Mouse (Mus musculus) heart, adult 9 months (tissue): ENCODE results near the gene Gigyf2.

Source experiments
- DNase-seq, 2 experiments: peaks; one replicate each; pipeline ENCODE4 v3.0.0; 2022; ENCODE audit warnings: low spot score in 2 of 2

Gigyf2 gene

DNA sequence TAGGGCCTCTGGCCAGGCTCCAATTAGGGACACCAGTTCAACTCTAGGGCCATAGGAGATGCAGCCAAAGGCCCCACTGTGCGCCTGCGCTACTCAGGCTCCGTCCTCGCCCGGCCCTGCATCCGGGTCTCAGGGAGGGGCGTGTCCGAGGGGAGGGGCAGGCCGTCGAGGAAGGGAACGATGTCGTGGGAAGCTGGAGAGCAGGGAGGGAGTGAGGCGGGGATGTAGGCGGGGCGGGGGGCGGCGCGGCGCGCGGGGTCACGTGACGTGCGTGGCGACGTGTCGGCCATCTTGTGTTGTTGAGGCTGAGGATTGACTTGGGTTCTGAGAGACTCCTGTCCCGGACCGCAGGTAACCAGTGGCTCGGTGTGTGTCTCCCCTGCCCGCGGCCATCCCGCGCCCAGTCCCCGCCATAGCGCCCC is at the start of gene Gigyf2:
Gigyf2 (plus strand) TSS at position 257 of the 422 bp plus-strand sequence.
- DNase-seq = peak; percentile 97

DNA sequence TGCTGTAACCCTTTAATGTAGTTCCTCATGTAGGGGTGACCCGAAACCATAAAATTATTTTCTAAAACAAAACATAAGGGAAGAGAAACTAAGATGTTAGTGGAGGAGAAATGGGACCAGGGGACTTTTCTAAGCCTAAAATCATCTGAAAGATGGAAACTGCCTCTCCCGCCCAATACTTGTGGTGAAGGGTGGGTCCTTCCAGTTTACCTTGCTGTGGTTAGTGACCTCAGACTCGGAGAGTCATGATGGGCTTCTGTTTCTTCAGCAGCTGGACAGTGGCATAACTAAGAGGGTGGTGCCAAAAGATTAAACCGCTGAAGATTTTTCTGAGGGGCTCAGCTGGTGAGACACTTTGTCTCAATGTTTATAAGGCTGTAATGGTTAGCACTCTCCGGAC is 46.5 kb upstream of the Gigyf2 start:
- DNase-seq = no peak

DNA sequence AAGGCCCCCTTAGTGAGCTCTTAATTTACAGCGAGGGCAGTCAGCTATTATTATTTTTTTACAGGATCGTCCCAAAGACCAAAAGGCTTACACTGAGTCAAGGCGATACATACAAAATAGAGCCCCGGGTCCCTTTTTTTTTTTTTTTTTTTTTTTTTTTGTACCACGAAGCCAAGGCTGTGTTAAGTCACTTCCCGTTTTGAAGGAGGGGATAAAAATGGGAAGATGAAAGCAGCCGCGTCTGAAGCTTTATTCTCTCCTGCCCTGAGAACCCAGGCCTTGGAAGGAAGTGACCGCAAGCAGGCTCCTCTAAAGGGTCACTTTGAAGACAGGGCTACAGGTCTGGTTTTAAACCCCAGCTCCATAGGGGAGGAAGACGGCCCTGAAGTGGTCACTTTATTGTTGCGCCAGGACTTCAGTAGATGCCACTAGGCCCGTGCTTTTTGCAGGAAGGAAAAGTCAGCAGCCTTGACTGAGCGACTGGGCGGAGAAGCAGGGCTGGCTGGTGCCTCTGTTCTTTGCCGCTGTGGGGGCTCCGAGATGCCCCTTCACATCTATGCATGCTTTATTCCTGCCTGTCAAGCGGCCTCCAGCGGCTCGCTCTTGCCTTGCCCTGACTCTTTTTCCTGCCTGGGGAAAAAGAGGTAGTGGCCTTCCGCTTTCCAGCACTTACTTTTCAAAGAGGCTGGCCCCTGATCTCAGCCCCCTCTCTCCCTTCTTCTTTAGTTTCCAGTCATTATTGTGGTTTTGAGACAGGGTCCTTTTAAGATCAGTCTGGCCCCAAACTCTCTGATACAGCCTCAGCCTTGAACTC is 45.0 kb upstream of the Gigyf2 start:
- DNase-seq = no peak

DNA sequence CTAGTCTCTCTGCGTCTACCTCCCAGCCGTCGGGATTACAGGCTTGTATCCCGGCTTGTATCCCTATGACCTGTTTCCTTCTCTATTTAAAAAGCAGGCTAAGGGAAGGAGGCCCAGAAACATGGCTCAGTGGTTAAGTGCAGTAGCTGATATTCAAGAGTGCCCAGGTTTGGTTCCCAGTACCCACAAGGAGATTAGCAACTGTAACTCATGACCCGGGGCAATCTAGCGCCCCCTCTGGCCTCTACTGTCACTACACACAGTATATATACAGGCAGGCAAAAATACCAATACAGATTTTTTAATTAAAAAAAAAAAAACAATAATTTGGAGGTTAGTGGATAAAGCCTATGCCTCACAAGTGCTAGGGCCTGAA is 44.4 kb upstream of the Gigyf2 start:
- no peak for DNase-seq

DNA sequence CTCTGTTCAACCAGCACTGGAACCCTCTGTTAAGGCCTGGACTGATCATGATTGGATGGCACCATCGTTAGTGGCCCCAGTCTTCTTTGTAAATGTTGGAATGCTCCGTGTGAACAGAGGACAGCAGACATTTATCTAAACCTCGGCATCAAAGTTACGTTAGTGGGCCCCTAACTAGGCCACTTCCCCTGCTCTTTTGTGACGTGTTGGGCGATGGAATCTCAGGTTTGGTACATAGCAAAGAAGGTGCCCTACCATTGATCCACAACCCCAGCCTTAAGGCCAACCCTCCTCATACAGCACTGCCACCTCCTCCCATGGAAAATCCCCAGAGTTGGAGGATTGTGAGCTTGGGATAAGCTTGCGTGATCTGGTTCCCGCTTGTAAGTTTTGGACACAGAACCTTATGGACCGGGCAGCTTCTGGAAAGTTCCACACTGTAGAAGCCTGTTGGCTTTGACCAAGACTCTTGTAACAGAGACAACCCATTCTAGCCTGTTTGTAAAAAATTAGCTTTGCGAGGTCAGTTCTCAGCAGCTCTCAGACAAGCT is 43.3 kb upstream of the Gigyf2 start:
- DNase-seq = no peak

DNA sequence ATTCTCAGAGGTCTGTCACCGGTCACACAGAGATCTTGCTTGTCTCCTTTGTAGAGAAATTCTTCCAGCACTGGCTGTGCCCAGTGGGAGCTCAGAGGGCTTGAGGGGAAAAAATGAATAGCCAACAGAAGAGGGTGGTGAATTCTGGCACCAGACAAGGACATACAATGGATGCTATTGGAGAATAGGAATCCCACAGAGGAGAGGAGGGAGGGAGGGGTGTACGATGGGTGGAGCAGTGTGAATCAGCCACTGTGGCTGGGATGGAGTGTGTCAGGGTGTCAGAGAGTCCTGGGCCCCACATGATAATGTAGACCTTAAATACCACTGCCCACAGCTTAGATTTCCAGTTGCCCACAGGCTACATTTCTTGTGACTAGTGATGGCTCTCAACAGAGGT is 39.7 kb upstream of the Gigyf2 start:
- no peak for DNase-seq

DNA sequence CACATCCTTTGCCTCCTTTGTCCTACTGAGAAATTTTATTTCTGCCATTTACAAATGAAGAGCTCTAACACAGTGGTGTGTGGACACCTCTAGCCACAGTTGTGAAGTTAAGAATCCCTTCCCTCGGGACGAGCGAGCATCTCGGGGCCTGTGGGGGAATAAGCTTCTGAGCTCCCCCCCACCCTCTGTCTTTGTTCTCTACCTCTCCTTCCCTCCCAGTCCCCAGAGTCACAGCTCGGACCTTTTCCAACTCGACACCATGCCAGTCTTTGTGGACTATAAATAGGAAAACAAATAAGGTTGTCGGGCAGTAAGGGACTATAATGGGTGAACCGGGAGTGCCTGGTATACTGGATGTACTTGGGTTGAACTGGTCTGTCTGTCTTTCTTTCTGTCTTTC is 35.4 kb upstream of the Gigyf2 start:
- peak; percentile 28 to 43 for DNase-seq

DNA sequence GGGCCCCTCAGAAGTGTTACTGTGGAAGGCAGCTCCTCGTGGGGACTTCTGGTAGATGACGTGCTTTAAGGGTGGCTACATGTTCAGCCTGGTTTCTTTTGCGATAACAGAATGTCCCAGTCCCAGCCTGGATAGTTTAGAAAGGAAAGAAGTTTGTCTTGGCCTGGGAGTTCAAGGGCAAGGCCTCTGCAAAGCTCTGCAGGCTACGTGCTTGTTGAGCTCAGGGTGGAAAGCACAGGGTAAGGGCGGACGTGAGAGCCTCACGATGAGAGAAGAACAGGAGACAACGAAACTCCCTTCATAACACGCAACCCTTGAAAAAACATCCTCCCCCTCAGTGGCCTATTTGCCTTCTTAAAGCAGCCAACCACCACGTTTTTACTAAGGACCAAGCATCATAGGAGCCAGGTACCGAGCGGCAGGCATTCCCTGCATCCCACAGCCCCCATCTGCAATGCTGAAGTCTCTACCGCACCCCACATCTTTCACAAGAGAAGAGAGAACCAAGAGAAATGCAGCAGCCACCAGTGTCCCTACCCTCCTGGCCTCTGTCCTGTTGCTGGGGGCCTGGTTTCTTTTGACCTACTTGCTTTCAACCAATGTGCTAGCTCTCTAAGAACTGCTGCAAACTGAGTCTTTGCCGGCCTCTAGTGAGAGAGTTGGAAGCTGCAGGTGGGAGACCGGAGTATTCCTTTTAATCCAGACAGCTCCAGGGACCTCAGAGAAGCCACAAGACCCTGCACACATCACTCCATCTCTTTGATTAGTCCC is 34.2 kb upstream of the Gigyf2 start:
- peak; percentile 41 to 43 for DNase-seq

DNA sequence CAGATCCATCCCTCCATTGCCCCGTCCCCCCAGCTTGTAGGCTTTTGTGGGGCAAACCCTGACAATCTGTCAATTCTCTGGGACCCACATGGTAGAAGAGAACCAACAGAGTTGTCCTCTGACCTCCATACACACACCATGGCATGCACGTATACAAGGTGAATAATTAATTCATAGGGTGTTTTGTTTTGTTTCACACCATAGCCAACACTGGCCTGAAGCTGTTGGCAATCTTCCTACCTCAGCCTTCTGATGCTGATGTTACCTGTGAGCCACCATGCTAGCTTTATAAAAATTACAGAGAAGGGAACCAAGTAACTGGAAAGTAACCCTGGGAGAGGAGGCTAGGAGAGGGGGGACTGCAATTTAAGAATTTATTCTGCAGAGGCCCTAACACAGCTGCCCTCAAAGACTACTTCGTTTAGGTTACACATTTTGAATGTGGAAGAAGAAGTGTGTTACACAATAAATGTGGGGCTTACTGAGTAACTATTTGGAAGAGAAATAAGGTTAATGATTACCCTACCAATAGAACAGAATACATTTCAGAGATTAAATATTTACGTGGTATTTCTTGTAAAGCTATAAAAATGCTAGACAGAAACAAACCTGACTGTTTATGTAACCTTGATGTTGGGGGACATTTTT is 32.6 kb upstream of the Gigyf2 start:
- no peak for DNase-seq

DNA sequence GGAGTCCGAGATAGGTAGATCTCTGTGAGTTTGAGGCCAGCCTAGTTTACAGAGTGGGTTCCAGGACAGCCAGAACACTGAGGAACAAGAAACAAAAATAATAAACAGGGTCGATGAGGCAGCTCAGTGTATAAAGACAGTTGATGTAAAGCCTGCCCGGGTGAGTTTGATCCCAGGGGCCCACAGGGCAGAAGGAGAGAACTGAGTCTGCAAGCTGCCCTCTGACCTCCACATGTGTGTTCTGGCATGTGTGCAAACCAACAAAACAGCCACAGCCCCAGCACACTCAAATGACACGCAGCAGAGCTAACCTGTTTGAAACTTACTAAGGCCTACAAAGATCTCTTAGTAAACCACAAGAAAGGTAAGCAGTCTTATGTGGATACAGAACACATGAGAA is 31.8 kb upstream of the Gigyf2 start:
- no peak for DNase-seq

DNA sequence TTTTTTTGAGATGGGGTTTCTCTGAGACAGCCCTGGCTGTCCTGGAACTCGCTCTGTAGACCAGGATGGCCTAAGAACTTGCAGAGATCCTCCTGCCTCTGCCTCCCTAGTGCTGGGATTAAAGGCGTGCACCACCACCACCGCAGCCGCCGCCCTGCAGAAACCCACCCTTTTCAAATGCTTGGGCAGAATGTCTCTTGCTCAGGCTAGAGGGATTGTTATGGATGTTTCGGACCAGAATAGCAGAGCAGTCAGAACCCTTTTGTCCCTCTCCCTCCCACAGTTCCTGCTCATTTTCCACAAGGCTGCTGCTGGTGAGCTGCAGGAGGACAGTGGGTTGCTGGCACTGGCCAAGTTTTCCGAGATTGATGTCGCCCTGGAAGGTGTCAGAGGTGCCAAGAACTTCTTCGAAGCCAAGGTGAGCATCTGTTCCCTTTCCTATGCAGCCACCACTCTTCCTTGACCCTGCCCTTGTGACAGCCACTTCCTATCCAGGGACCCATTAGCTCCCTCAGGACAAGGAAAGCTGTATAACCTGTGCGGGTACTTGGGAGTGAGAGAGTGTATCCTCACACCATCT is 29.4 kb upstream of the Gigyf2 start:
- no peak for DNase-seq

DNA sequence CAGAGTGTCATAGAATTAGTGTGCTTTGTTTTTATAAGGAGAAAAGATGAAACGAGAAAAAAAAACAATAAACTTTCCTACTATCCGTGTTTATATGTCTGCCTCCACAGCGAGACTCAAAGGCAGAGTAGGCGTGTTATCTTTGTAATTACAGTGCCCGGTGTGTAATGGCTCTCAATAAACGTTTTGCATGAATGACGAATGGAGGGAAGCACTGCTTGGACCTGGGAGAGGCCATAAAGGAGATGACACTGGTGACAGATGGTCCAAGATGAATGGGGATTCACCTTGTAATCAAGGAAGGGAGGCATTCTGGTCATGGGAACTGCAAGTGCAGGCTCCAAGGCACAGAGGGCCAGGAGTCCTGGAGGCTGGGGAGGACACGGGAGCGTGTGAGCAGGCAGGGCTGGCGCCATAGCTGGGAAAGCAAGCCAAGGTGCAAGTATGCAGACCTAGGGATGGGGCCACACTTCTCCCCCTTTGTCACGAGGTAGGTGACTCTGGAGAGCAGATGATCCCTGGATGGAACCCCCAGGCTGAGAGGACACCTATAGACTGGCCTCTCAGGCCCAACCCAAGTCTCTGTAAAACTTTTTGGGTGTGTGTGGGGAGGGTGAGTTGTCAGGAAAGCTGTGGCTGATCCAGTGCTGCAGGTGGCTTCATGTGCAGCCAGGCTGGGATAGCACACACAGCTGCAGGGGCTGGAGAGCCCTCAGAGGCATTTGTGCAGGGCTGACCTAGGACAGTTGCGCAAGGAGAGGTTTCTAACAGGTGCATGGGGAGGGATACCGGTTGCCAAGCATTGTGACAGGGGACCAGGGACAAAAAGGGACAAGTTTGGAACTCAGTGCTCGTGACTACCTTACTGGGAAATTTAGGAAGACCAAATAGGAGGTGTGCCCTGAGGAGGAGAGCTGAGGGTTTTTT is 26.2 kb upstream of the Gigyf2 start:
- DNase-seq = no peak

DNA sequence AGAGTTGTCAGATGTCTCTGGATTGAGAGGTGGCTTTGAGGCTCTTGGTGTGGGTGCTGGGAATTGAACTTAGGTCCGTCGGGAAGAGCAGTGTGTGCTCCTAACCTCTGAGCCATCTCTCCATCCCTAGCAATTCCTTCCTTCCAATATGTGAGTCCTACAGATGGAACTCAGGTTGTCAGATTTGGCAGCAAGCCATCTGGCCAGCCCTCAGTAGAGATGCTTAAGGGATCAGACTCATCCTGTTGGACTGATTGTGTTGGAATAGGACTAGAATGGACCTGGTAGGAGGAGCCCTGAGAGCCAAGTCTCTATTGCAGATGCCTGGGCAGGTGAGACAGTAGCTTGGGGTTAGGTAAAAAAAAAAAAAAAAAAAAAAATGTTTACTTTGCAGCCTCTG is 24.8 kb upstream of the Gigyf2 start:
- no peak for DNase-seq

DNA sequence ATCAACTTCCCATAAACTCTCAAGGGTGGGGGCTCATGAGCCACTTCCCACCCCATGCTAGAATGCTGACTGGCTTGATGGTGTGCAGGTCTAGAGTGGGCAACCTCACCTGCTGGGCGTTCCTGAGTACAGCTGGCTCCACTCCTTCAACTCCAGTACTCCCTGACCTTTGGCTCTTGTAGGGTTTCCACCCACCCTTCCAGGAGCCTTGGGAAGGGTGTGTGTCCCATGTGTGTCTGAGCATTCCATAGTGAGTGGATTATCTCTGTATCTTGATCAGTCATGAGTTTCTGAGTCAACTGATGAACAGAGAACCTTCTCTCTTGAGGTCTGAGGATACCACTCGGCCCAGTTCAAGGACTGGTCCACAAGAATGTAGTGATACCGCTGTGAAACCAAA is 17.8 kb upstream of the Gigyf2 start:
- no peak for DNase-seq

DNA sequence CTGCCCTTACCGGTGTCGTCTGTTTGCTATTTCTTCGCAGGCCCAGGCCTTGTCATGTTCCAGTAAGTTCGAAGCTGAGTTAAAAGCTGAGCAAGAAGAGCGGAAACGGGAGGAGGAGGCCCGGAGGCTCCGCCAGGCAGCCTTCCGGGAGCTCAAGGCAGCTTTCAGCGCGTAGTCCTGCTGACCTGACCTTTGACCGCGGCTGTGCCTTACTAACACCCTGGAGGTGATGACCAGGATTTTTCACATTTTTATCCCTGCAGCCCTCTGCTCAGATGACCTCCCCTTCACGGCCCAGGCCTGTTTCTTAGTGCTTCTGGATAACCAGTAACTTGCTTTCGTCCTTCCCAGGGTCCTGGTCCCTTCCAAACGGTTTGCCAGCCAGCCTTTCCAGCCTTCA is 17.2 kb upstream of the Gigyf2 start:
- DNase-seq = no peak

DNA sequence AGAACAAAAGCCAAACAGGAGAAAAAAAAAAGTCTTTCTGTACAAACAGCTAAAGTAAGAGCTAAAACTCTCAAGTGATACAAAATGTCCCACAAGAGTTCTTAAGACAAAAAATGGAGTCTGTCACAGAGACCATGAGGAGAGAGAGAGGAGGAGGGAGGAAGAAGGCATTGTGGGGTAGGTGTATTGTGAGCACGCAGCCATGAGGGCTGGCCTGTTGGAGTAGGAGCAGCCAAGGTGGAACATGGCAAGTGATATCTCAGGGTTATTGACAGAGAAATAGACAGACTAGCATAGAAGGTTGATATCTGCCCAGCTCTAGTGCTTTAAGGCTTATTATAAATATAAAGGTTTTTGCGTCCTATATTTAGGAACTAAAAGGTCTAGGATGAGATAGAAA is 14.1 kb upstream of the Gigyf2 start:
- DNase-seq = no peak

DNA sequence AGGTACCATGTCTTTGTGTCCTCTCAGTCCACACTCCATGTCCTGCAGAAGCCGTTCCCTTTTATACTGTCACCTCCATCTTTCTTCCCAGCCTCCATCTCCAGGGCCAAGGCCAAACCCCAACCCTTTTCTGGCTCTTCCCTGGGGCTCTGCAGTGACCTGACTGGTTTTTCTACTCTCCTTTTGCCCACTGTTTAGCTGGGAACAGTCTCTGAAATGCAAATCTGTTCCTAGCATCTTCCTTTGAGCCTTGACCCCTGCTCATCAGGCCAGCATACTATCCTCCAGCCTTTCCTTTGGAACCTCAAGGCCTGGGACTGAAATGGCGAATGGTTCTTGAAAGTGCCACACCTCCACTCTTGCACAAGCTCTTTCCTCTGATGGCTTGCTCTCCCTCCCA is 13.7 kb upstream of the Gigyf2 start:
- DNase-seq = no peak

DNA sequence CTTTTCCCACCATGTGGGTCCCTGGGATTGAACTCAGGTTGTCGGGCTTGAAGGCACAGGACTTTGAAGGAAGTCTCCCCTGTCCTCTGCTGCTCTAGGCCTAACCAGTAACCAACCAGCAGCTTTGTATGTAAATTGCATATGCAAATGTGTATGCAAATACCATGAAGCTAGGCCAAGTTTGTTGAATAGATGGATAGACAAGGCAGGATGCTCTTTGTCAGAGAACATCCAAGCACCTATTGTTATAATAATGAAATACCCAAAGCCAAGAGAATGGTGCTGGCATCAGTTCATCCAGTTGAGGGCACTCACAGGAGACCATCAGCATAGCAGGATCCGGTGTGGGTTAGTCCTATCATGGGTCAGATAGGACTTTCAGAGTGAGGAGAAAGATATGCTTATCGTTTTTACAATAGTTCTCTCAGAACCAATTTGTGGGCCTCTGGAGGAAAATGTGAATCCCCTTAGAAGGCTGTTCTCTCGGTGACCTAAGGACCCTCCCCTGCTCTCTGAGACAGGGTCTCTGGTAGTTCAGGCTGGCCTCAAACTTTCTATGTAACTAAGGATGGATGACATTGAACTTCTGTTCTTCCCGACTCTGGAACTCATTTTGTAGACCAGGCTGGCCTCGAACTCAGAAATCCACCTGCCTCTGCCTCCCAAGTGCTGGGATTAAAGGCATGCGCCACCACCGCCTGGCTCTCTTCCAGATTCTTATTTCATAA is 12.8 kb upstream of the Gigyf2 start:
- DNase-seq = no peak

DNA sequence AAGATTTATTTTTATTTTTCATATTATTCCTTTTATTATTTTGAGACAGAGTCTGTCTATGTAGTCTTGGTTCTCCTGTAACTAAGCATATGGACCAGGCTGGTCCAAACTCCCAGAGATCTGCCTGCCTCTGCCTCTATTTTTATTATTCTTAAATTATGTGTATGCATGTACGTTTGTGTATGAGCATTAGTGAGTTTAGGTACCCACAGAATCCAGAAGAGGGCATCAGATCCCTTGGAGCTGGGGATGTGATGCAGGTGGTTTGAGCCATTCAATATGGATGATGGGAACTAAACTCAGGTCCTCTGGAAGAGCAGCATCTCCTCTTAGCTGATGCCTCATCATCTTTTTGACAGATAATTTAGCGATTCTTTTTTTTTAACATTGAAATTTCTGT is 11.4 kb upstream of the Gigyf2 start:
- no peak for DNase-seq

DNA sequence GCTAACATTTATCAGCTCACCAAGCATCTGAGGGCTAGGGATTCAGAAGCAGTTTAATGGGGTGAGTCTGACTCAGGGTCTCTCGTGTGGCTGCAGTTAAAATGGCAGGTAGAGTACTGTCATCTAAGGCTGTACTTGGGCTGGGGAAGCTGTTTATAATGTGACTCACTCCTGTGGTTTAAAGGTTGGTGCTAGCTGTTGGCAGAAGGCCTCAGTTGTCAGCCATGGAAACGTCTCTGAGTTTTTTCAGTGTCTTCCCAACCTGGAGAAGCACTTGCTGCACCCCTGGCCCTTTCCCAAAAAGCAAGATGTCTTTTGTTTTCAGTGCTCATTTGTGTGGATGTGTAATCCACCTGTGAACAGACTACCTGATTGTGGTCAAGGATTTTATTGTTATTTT is 10.9 kb upstream of the Gigyf2 start:
- no peak for DNase-seq
